Mouse (Mus musculus) right cerebral cortex, postnatal 4 days (tissue): ENCODE data around the gene Myo1d.
A peak's percentile ranks its signal among the peaks of the same experiment; 100 is the strongest.
"Not testable (repeated sequence)": the region's sequence is repeated elsewhere in the genome, so short reads cannot be mapped to it uniquely, and the experiment has no call there.

Experiments used
- DNase-seq: peaks from one replicate; pipeline ENCODE4 v3.0.0-alpha.2; 2022

Myo1d gene

DNA sequence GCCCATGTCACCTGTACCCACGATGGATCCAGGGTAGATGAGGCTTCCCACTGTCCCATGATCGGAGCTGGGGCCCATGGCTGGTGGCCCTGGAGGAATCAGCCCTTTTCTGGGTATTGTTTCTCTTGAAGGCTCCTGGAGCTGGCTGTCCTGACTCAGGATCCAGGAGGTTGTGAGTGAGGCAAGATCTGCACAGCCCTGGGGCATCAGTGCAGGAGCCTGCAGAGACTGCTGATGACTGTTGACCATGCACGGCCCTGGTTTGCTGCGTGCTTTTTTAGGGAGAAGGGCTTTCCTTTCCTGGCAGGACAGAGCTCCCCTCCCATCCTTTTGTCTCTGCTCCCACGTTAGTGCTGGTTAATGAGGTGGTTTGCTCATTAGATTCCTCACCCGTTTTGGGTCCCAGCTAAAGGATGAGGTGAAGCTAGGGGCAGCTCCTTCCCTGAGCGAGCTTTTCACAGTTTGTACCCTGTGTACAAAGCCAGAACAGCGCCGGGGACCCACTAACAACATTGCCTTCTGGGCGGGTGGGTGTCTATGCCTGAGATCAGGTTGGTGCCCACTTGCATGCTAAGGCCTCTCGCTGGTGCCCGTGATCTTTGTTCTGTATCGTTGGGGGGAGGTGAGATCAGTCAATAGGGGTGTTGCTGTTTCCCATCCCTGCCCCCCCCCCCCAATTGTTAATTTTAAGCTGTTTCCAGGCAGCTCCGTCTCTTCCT, 301.0 kb downstream of the Myo1d start:
- no peak for DNase-seq

DNA sequence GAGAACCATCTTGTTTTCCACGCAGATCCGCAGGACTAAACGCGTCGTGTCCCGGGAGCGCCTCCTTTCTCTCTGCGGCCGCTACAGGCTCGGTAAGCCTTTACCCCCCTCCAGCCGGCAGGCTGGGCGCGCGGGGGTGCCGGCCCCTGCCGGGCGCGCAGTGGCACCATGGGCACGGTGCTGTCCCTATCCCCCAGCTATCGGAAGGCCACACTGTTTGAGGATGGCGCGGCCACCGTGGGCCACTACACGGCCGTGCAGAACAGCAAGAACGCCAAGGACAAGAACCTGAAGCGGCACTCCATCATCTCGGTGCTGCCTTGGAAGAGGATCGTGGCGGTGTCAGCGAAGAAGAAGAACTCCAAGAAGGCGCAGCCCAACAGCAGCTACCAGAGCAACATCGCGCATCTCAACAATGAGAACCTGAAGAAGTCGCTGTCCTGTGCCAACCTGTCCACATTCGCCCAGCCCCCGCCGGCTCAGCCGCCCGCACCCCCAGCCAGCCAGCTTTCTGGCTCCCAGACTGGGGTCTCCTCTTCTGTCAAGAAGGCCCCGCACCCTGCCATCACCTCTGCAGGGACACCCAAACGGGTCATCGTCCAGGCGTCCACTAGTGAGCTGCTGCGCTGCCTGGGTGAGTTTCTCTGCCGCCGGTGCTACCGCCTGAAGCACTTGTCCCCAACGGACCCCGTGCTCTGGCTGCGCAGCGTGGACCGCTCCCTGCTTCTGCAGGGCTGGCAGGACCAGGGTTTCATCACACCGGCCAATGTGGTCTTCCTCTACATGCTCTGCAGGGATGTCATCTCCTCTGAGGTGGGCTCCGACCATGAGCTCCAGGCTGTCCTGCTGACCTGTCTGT, 302.3 kb downstream of the Myo1d start:
- DNase-seq: no peak

DNA sequence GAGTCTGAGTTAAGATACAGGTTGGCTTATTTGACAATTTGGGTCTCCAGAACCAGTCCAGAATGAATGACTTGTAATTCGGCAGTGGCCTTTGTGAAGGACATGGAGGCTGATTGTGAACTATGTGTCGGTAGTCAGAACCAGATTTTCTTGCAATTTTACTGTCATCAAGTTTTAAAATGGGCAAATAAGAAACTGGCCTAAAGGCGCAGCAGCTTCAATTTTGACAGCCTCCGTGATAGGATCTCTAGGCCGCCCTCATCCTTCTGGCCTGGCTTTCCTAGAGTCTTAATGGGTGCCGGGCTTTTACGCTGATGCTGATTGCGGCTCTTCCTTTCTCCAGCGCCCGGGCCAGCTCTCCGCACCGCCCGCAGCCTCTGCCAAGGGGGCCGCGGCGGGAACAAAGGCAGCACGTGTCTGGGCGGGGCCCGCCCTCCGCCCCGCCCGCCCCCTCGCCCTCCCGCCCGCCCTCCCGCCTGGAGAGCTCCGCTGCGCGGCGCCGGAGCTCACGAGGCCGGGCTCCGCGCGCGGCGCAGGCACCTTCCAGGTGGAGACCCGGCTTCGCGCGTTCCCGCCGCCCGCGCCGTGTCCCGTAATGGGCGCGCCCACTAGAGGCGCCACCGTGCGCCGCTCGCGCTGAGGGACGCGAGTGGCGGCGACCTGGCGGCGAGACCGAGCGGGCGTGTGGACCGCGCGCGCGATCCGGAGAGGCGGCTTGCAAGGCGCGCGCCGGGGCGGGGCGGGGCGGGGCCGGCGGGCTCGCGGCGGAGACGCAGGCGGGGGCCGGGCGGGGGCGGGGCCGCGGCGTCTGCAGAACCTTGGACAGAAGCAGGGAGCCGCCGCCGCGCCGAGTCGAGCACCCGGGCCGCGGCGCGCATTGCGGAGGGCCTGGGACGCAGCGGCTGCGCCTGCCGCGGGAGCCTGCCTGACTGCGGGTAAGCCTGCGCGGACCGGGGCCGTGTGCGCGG, 303.3 kb downstream of the Myo1d start, which contains the start of gene Cdk5r1:
Gene Cdk5r1, plus strand, starts transcription at position 802 of the 968 bp plus-strand sequence.
- peak; percentile 96 for DNase-seq

DNA sequence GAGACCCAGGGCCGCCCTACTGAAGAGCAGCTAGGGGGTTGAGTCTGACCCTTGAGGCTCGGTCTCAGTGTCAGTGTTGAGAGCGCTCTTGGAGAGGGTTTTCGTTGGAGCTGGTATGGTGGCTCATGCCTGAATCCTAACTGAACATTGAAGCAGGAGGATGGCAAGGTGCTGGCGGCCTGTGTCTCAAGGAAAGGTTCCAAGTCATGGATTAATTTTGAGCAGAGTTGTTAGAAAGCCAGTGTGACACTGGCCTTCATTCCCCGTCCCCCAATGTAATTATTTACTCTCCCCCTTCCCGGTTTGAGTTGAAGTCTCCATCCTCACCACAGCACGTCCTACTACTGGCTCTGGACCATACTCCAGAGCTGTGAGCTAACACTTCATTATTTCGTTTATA, 304.3 kb downstream of the Myo1d start:
- no peak for DNase-seq

DNA sequence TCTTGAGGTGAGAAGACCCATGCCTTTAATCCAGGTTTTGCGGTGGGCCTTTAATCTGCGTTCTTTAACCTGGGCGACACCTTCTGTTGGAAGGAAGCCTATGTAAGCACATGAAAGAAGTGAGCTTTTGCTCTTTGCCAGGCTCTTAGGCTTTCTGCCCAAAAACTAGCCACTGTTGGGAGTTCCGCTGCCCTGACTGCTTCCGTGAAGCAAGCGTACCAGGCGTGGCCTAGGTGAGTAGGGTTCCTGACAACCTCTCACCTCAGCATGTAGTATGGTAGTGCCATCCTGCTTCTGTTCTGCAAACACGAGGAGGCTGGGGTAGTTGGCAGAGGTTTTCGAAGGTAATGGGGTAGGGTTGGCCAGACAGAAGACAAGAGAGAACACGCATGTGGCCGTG, 305.0 kb downstream of the Myo1d start:
- DNase-seq: no peak

DNA sequence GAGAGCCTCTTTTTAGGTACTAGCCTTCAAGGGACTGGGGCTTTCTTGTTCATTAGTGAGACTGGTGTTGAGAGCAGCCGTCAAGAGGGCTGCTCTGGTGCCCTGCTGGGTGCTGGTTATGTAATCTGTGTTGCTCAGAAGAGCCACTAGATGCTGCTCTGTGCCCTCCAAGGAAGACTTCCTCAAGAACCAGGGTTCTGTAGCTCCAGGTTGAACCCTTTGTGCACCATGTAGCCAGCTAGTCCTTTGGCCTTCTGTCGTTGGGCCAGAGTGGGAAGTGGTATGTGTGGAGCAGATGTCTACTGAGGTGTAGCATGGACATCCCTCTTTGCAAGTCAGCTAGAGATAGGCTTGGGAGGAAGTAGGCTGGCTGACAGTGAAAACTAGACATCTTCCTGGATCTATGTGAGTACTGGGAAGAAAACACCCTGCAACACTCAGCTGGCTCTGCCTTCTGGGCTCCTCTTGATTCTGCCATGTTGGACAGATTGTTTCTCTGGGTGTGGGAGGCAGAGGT, 305.6 kb downstream of the Myo1d start:
- DNase-seq: no peak

DNA sequence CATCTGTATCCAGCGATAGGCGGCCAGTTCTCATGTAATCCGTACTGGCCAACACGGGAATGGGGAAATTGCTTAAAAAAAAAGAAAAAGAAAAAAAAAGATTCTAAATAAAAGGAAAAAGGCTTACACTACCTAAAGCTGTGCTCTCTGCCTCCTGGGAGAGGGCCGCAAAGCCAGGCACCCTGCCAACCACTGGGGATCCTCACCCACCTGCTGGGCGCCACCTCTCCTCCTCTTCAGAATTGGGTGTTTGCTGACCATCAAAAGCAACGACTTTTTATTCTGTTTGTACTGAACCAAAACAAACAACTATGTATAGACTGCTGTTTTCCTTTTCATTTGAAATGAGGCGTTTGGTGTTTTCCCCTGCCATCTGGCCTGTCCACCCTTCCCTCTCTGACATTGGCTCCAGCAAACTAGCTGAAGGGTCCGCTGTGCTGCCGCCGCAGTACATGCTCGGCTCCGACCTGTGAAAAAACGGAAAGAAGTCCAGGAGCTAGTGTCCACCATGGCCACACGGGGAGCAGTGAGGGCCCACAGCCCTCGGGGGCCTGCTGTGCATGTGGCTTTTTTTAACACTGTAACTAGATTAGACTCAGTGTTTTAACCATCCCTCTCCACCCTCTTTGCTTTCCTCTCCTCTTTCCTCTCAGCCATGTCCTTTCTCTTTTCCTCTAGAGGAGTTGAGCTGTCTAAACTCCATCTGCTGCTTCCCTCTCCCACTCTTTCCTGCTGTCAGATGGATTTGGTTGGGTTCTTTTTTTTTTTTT, 307.8 kb downstream of the Myo1d start:
- DNase-seq: no peak

DNA sequence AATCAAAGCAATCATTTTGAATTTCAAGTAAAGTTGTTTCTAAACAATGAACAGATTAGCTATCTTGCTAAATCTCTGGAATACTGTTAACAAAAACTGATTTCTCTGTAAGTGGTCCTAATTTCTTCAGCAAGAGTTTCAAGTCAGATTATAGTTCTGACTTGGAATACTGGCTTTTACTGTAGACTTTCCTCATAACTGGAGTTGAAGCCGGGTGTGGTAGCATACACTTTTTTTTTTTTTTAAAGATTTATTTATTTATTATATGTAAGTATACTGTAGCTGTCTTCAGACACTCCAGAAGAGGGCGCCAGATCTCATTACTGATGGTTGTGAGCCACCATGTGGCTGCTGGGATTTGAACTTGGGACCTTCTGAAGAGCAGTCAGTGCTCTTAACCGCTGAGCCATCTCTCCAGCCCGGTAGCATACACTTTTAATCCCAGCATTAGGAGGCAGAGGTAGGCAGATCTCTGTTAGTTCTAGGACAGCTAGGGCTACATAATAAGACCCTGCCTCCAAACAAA, 316.2 kb downstream of the Myo1d start:
- DNase-seq: not testable (repeated sequence)

DNA sequence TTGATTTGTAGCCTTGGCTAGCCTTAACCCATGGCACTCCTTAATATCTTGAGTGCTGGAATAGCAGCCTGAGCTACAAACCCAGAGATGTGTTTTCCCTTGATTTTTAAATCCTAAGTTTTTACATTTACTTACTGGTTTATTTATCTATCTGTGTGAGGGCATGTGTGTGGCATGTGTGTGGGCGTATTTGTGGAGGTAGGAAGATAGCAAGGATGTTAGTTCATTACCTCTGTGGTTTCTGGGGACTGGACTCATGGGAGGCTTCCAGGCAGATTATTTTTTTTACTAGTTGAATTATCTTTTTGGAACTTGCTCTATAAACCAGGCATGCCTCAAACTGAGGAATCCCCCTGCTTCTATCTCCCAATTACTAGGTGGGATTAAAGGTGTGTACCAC, 326.6 kb downstream of the Myo1d start:
- no peak for DNase-seq

DNA sequence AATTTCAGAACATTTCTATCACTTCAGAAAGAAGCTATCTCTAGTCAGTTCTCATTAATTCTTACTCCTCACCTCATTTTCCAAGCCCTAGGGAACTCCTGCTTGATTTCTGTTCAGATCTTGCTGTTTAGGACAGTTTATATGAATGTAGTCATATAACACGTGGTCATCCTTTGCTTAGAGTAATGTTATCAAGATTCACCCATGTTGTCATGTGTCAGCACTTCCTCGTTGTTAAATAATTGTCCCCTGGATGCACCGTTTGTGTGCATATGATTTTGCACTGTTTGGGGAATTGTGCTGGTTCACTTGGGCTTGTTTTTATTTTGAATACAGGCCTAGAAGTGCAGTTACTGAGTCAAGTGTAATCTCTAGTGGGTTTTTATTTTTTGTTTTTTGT, 327.6 kb downstream of the Myo1d start:
- DNase-seq: no peak

- no peak for DNase-seq
Observed at GRCm38 (mm10) chr11:80449859-80450258, 330.0 kb downstream of the Myo1d start.

DNA sequence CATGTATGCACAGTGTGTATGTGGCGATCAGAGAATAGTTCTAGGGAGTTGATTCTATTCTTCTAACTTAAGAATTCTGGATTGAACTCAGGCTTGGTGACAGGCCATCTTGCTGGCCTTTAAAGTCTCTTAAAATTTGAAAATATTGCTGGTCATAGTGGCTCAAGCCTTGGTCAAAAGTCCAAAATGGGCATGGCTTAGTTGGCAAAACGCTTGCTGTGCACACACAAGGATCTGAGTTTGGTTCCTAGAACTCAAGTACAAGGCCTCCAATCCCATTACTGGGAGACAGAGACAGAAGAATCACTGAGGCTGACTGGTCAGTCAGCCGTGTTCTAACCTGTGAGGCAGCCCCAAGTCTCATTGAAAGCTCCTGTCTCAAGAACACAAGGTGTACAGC, 332.9 kb downstream of the Myo1d start:
- no peak for DNase-seq
